Mouse (Mus musculus) layer of hippocampus, adult 9-11 months (tissue): Measurements from ENCODE around the gene Olfr944.

Experiments used
- DNase-seq: peaks from one replicate; pipeline ENCODE4 v3.0.0; 2022

Olfr944 gene

DNA sequence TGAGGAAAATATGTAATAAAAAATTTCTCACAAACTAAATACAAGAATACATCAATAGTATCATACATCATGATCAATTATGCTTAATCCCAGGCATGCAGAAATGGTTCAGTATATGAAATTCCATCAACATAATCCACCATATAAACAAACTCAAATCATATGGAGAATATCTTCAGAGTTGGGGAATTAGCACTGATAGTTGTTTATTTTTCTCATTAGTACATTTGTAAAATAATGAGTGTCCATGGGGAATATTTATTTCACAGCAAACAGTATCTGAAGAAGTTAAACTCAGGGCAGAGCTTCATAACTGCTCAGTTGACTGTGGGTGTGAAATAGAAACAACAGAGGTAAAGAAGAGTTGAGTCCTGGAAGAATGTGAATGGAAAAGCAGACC lies at the start of gene Olfr944:
TSS of gene Olfr944 (plus strand) at position 301 of the 400 bp plus-strand sequence.
- DNase-seq: no peak

GRCm38 (mm10) chr9:39152401-39152800 lies 49.3 kb upstream of the Olfr944 start:
- DNase-seq: no peak

DNA sequence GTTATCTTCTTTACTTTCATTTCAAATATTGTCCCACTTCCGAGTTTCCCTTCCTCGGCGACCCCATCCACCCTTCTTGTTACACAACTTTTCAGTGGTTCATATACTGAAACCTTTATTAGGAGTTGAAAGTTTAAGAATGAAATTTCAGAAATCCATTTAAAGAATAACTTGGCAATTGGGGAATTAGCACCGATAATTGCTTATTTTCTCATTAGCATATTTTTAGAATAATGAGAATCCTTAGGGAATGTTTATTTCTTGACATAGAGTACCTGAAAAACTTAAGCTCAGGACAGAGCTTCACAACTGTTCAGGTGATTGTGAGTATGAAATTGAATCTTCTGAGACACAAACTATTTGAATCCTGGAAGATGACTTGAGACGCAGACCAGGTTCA lies 35.7 kb upstream of the Olfr944 start, which contains the start of gene Olfr943:
TSS of gene Olfr943 (plus strand) at position 301 of the 400 bp plus-strand sequence.
- no peak for DNase-seq

GRCm38 (mm10) chr9:39249894-39250293 lies 48.2 kb downstream of the Olfr944 start, which contains the start of gene Olfr1537:
Olfr1537 (minus strand) TSS chr9:39249994.
- DNase-seq: no peak
